Mouse (Mus musculus): ENCODE measurements around the gene Hoxd12.

GRCm38 (mm10) chr2:74669230-74669578 lies 5.6 kb upstream of the Hoxd12 start:
- TF ChIP-seq CTCF (IDR thresholded peaks at IDR 0.05; ENCODE audit: control insufficient read depth, insufficient read depth, insufficient read length) (no peak), MAX (IDR thresholded peaks at IDR 0.05) (no peak), USF1 (IDR thresholded peaks at IDR 0.05; ENCODE audit: low read depth) (no peak)
